Mouse (Mus musculus) neural tube, embryonic 11.5 days (tissue): Measurements from ENCODE around the gene Otulin. TPM values are rescaled to one million over a fixed set of nuclear protein-coding genes. Genes with fewer than 3 reads are reported as not detected.

Source experiments
- ATAC-seq: fragments of 200-750 bp; cut with Nextera tagmentation; 2 replicates; pipeline ENCODE4 v1.8.0; 2017; ENCODE audit warnings: moderate number of reproducible peaks, mild to moderate bottlenecking, moderate TSS enrichment, moderate library complexity; ENCODE audit not compliant: insufficient read depth, low FRiP score, low TSS enrichment
- DNase-seq: peaks from one replicate; pipeline ENCODE4 v3.0.0-alpha.2; 2015; ENCODE audit warnings: low spot score
- H3K27ac ChIP-seq: fragments of 300-500 bp; sonication (generic); 2 replicates; pipeline ENCODE4 v1.5.1; 2014; ENCODE audit warnings: low read depth, mild to moderate bottlenecking, low read length
- H3K27me3 ChIP-seq: fragments of 300-500 bp; sonication (generic); 2 replicates; pipeline ENCODE4 v1.6.1; 2014; ENCODE audit warnings: mild to moderate bottlenecking, low read length, mixed read lengths; ENCODE audit not compliant: control insufficient read depth, insufficient read depth
- H3K36me3 ChIP-seq: fragments of 300-500 bp; sonication (generic); 2 replicates; pipeline ENCODE4 v1.6.1; 2014; ENCODE audit warnings: mild to moderate bottlenecking, low read length, moderate library complexity, mixed read lengths; ENCODE audit not compliant: control insufficient read depth, insufficient read depth
- H3K4me1 ChIP-seq: fragments of 300-500 bp; sonication (generic); 2 replicates; pipeline ENCODE4 v1.6.1; 2014; ENCODE audit warnings: low read length, mixed read lengths; ENCODE audit not compliant: control insufficient read depth, insufficient read depth
- H3K4me2 ChIP-seq: fragments of 300-500 bp; sonication (generic); 2 replicates; pipeline ENCODE4 v1.6.1; 2014; ENCODE audit warnings: low read depth, mild to moderate bottlenecking, moderate library complexity
- H3K4me3 ChIP-seq: fragments of 300-500 bp; sonication (generic); 2 replicates; pipeline ENCODE4 v1.5.1; 2014; ENCODE audit warnings: low read depth, low read length
- H3K9ac ChIP-seq: fragments of 300-500 bp; sonication (generic); 2 replicates; pipeline ENCODE4 v1.6.1; 2014; ENCODE audit warnings: mild to moderate bottlenecking, low read length
- H3K9me3 ChIP-seq: fragments of 300-500 bp; sonication (generic); 2 replicates; pipeline ENCODE4 v1.6.1; 2016; ENCODE audit warnings: low read length; ENCODE audit not compliant: control insufficient read depth
- WGBS: fragments of 180-500 bp; shearing (Covaris S2); extraction: QIAGEN DNeasy Blood & Tissue Kit; methylation state at CpG from one replicate; pipeline ENCODE4 v1.1.7; 2014; 5-methylcytosine and 5-hydroxymethylcytosine counted together
- polyA plus RNA-seq: library from polyadenylated mRNA; unstranded; fragments of >200 nt; fragmentation: Nextera tagmentation; extraction: Ambion mirVana; gene quantifications from 2 replicates; pipeline ENCODE4 v1.2.1, GENCODE M21; 2014

The Otulin gene
- polyA plus RNA-seq, 1 experiment from 2014 or later = 32.8 TPM

DNA sequence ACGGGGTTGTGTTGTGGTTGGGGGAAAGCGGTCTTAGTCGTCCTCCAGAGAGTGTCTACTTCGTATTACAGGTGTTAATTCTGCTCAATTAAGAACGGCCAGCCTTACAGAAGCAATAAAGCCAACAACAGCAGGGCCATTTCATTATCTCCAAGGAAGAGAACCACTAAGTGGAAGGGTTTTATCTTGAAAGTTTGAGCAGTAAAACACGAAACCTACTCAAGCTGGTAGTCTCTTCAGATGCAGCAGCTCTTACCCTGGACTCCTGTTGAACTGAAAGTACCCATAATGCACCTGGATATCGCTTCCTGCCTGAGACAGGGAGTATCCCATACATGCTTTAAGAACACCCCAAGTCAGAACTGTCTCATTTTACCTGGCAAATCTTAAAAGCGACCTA is 40.2 kb upstream of the Otulin start:
- no peaks in the 10 kb centered on the region for H3K9me3 ChIP-seq
- no peaks in the 10 kb centered on the region for H3K36me3 ChIP-seq
- no peak for DNase-seq
- ATAC-seq = no peak
- H3K4me1 ChIP-seq = no peaks in the 10 kb centered on the region
- no peaks in the 10 kb centered on the region for H3K27me3 ChIP-seq
- no peak overlapping the region for H3K27ac ChIP-seq
- 82% methylated on average over 8 of the region's 8 CpGs for WGBS
- no peak overlapping the region for H3K9ac ChIP-seq
- H3K4me2 ChIP-seq = no peak overlapping the region
- H3K4me3 ChIP-seq = no peak overlapping the region

DNA sequence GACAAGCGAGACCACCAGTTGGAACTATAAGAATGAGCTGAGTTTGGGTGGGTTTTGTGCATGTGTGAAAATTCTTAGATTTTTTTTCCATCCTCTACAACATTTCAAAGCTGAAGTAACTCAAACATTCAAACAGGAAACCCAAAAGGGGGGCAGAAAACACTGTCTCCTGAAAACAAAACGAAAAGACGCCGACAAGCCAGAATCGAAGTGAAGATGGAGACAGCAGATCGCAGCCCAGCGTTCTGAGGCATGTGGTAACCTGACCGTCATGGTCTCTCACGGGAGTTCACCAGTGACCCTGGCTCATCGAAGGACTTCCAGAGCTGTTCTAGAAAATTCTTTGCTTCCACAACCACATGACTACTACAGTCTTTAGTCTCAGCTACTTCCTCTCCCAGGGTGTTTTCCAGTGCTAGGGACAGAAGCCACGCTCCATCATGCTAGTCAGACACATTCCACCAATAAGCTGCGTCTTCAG is 39.5 kb upstream of the Otulin start:
- H3K36me3 ChIP-seq = no peaks in the 10 kb centered on the region
- DNase-seq (no peak), ATAC-seq (no peak)
- H3K9ac ChIP-seq = no peak overlapping the region
- no peak overlapping the region for H3K4me3 ChIP-seq
- H3K4me2 ChIP-seq = no peak overlapping the region
- no peaks in the 10 kb centered on the region for H3K4me1 ChIP-seq
- H3K27ac ChIP-seq = no peak overlapping the region
- no peaks in the 10 kb centered on the region for H3K27me3 ChIP-seq
- 89% methylated on average over 12 of the region's 12 CpGs for WGBS
- H3K9me3 ChIP-seq = no peaks in the 10 kb centered on the region

DNA sequence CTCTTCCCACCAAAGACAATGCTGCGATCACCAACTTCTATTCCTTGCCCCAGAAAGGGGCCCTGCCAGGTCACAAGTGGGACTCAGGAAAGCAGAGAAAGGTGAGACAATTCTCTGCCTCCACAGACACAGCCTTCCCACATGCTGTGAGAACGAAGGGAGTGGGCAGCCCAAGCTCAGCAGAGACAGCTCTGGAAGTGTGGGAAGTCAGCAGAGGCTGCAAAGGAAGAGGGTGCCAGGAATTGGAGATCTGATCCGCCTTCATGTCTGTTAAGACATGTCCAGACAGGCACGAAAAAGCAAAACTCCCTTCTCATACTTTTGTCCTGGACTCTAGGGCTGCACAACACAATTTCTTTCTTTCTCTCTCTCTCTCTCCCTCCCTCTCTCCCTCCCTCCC is 38.8 kb upstream of the Otulin start:
- Histone ChIP-seq H3K4me3 (no peak overlapping the region), H3K9ac (no peak overlapping the region), H3K4me1 (no peaks in the 10 kb centered on the region), H3K9me3 (no peaks in the 10 kb centered on the region), H3K27me3 (no peaks in the 10 kb centered on the region), H3K27ac (no peak overlapping the region), H3K36me3 (no peaks in the 10 kb centered on the region), H3K4me2 (no peak overlapping the region)
- ATAC-seq = no peak
- WGBS = 75% methylated on average over 4 of the region's 4 CpGs
- no peak for DNase-seq

DNA sequence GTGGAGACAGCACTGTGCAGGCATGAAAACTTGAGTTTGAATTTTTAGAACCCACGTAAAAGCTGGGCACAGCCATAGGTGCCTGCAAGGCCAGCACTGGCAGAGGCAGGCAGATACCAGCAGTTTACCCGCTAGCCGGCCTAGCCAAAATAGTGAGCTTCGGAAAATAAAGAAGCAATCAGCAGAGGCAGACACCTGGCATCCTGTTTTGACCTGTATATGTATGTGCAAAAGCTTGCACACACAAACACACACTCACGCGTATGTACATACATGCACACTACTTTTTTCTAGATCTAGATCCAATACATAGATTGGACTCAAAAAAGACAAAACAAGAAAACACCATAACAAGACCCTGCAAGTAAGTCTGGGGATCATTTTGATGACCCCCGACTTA is 38.1 kb upstream of the Otulin start:
- Histone ChIP-seq H3K4me1 (no peaks in the 10 kb centered on the region), H3K4me3 (no peak overlapping the region), H3K27me3 (no peaks in the 10 kb centered on the region), H3K9ac (no peak overlapping the region), H3K27ac (no peak overlapping the region), H3K4me2 (no peak overlapping the region), H3K9me3 (no peaks in the 10 kb centered on the region), H3K36me3 (no peaks in the 10 kb centered on the region)
- ATAC-seq (no peak), DNase-seq (no peak)
- 92% methylated on average over 7 of the region's 7 CpGs for WGBS

DNA sequence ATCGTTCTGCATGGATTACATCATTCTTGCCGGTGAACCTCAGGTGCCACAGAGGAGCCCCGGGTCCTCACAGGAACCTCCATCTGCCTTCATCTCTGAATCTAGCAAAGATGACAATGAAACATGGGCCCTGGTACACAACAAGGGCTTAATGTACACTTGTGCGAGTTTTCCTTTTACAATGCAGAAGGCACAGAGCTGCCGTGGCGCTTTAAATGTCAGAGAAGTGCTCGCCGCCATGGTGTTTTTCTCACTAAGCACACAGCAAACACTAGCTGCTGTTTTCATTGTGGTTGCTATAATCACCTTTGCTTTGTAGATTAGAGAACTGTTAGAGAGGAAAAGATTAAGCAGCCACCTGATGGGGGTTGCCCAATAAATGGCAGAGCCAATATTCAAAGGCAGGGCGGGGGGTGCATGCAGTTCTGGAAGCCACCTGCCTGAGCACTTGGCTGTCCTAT is 37.5 kb upstream of the Otulin start:
- no peaks in the 10 kb centered on the region for H3K4me1 ChIP-seq
- WGBS = 81% methylated on average over 9 of the region's 9 CpGs
- no peak for DNase-seq
- H3K27ac ChIP-seq = no peak overlapping the region
- H3K9ac ChIP-seq = no peak overlapping the region
- no peak overlapping the region for H3K4me2 ChIP-seq
- no peaks in the 10 kb centered on the region for H3K9me3 ChIP-seq
- no peaks in the 10 kb centered on the region for H3K36me3 ChIP-seq
- H3K27me3 ChIP-seq = no peaks in the 10 kb centered on the region
- no peak for ATAC-seq
- no peak overlapping the region for H3K4me3 ChIP-seq

DNA sequence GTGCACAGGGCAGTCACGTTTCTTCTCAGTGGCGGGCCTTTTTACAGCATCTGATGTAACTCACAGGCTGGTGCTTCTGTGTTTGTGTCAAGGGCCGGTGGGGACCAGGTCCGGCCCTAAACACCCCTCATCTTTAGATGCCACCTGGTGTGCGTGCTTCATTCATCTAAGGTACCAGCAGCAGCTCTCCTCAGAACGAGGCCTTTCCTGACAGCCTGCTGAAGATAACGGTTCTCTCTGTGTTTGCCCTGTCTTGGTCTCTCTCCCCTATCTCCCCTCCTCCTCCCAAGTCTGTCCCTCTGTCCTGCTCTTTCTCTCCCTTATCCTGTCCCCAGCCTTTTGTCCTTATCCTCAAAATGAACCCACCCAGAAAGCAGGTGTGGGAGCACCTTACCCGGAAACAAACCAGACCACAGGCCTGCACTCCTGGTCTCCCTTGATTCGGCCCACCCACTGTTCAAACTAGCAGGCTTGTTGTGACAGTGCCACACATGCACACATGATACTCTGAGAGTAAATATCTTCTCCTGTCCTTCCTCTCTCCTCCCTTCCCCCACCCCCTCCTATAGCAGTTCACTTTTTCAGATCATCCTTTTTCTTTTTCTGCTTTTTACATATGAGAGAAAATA is 36.5 kb upstream of the Otulin start:
- 72% methylated on average over 9 of the region's 9 CpGs for WGBS
- Histone ChIP-seq H3K9me3 (no peaks in the 10 kb centered on the region), H3K27me3 (no peaks in the 10 kb centered on the region), H3K36me3 (no peaks in the 10 kb centered on the region), H3K27ac (no peak overlapping the region), H3K4me3 (no peak overlapping the region), H3K4me2 (no peak overlapping the region), H3K9ac (no peak overlapping the region), H3K4me1 (no peaks in the 10 kb centered on the region)
- DNase-seq (no peak), ATAC-seq (no peak)

DNA sequence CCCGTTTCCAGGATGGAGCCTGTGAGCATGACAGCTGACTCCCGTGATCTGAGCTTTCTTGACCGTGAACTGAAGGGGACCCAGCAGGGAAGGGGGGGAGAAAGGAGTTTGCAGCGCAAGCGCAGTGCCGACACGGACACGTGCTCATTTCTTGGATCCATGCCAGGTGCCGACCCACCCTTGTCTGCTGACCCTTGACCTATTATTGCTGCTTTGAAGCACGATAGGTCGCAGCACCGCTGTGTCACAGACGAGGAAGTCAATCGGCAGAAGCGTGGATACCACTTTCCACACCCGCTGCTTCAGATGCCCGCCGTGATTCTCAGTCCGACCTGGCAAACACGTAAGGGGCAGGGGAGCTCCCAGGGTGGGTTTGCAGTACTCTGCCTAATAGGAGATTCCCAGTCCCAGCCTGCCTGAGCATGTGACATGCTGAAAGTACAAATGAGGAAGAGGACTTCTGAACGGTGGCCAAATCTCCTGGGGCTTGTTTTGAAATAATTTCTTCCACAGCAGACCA is 35.0 kb upstream of the Otulin start:
- peak; percentile 29 for DNase-seq
- WGBS = 66% methylated on average over 21 of the region's 21 CpGs
- Histone ChIP-seq H3K4me1 (no peaks in the 10 kb centered on the region), H3K4me2 (no peak overlapping the region), H3K4me3 (no peak overlapping the region), H3K9me3 (no peaks in the 10 kb centered on the region), H3K36me3 (no peaks in the 10 kb centered on the region), H3K9ac (no peak overlapping the region), H3K27me3 (no peaks in the 10 kb centered on the region), H3K27ac (no peak overlapping the region)
- no peak for ATAC-seq

DNA sequence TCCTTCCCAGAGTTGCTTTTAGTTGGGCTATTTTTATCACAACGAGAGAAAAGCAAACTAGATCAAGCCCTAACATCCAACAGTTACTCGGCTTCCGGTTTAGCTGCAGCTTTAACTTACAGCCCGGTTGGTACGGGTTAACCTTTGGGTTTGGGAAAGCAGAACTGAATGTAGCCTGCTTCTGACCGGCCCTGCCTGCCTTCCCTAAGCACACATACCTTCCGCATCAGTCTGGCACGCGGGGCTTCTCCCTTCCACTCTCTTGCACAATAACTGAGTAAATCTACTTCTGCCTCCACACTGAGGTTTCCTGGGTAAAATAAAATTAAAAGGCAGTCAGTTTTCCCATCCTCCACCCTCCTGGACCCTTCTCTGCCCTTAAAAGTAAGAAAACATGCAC is 33.6 kb upstream of the Otulin start:
- ATAC-seq (no peak), DNase-seq (no peak)
- 91% methylated on average over 9 of the region's 9 CpGs for WGBS
- Histone ChIP-seq H3K4me2 (no peak overlapping the region), H3K9me3 (no peaks in the 10 kb centered on the region), H3K9ac (no peak overlapping the region), H3K36me3 (no peaks in the 10 kb centered on the region), H3K4me1 (no peaks in the 10 kb centered on the region), H3K27me3 (no peaks in the 10 kb centered on the region), H3K27ac (no peak overlapping the region), H3K4me3 (no peak overlapping the region)

DNA sequence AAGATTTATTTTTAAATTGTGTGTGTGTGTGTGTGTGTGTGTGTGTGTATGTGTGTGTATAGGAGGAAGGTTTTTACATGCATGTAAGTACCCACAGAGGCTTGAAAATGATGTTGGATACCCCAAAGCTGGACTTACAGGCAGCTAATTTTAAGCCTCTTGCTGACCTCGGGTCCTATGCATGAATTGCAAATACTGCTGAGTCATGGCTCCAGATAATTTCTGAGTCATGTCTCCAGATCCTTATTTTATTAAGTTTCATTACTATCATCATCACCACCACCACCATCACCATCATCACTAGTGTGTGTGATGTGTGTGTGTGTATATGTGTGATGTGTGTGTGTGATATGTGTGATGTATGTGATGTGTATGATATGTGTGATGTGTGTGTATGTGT is 32.2 kb upstream of the Otulin start:
- no peak overlapping the region for H3K9ac ChIP-seq
- no peak overlapping the region for H3K4me3 ChIP-seq
- H3K4me2 ChIP-seq = no peak overlapping the region
- 66% methylated on average over 1 of the region's 1 CpGs for WGBS
- ATAC-seq (no peak), DNase-seq (no peak)
- H3K4me1 ChIP-seq = no peaks in the 10 kb centered on the region
- H3K27ac ChIP-seq = no peak overlapping the region
- no peaks in the 10 kb centered on the region for H3K9me3 ChIP-seq
- no peaks in the 10 kb centered on the region for H3K27me3 ChIP-seq
- H3K36me3 ChIP-seq = no peaks in the 10 kb centered on the region
